ENCODE assay signal across 40 mouse cellular contexts in genomic region chr5:35366241-35367032, GRCm38 (mm10). TPM values are rescaled to one million over a fixed set of nuclear protein-coding genes. Genes with fewer than 3 reads are reported as not detected.
"Had no signal": no experiment of that assay in that cellular context is flagged by ENCODE, and none has a peak within 500 bp of the region (broad histone marks: within the 10 kb centered on the region; RNA-seq: fewer than 3 reads in every experiment).

No protein-coding gene starts in this region.

- H3K4me1 ChIP-seq: heart, embryonic 12.5 days; hindbrain, embryonic 13.5 days; hindbrain, embryonic 15.5 days; kidney, embryonic 15.5 days; limb, embryonic 13.5 days; limb, embryonic 15.5 days had no signal

- H3K36me3 ChIP-seq: heart, embryonic 10.5 days; heart, embryonic 12.5 days; hindbrain, embryonic 13.5 days; hindbrain, embryonic 15.5 days; kidney, embryonic 15.5 days; limb, embryonic 13.5 days; limb, embryonic 15.5 days had no signal

- H3K4me2 ChIP-seq: heart, embryonic 12.5 days; hindbrain, embryonic 13.5 days; hindbrain, embryonic 15.5 days; kidney, embryonic 15.5 days; limb, embryonic 13.5 days; limb, embryonic 15.5 days had no signal

- DNase-seq: gastrocnemius, postnatal 14 days; gastrocnemius, postnatal 36 days; heart, adult 18-20 months; heart, postnatal 10 days; heart, postnatal 36 days; kidney, adult 11 months; kidney, adult 2 months; kidney, adult 9 months; kidney, postnatal 14 days; kidney, postnatal 36 days; layer of hippocampus, adult 9-11 months; layer of hippocampus, postnatal 36 days; left cerebral cortex, postnatal 4 days had no signal

- H3K27ac ChIP-seq: heart, embryonic 10.5 days; hindbrain, embryonic 13.5 days; hindbrain, embryonic 15.5 days; hindbrain, postnatal 0 days; kidney, embryonic 15.5 days; kidney, postnatal 0 days; limb, embryonic 13.5 days; limb, embryonic 15.5 days; liver, embryonic 14.5 days had no signal

- H3K9me3 ChIP-seq: heart, embryonic 10.5 days; heart, embryonic 12.5 days; hindbrain, embryonic 13.5 days; hindbrain, embryonic 15.5 days; kidney, embryonic 15.5 days; limb, embryonic 13.5 days; limb, embryonic 15.5 days had no signal

- ATAC-seq: forebrain, embryonic 16.5 days; hindbrain, postnatal 0 days; intestine, embryonic 16.5 days had no signal

- H3K27me3 ChIP-seq: hindbrain, embryonic 15.5 days had no signal

- H3K4me3 ChIP-seq: heart, embryonic 10.5 days; heart, embryonic 12.5 days; hindbrain, embryonic 13.5 days; hindbrain, embryonic 15.5 days; kidney, embryonic 15.5 days; limb, embryonic 13.5 days; limb, embryonic 15.5 days had no signal

- H3K9ac ChIP-seq: heart, embryonic 12.5 days; hindbrain, embryonic 13.5 days; hindbrain, embryonic 15.5 days; kidney, embryonic 15.5 days; limb, embryonic 13.5 days; limb, embryonic 15.5 days; liver, embryonic 14.5 days had no signal

RNA-seq across cellular contexts. Expression of gene Hmx1, which starts 22.5 kb away (rescaled TPM):
- total RNA-seq: gastrocnemius, adult 18-20 months; gastrocnemius, postnatal 14 days; gastrocnemius, postnatal 36 days; heart, adult 18-20 months; heart, adult 8-10 months; heart, postnatal 10 days; heart, postnatal 36 days; hematopoietic stem cell, adult 5-6 weeks; hindbrain, postnatal 0 days; layer of hippocampus, adult 18-20 months; layer of hippocampus, adult 8-10 months; layer of hippocampus, postnatal 14 days; layer of hippocampus, postnatal 36 days; left cerebral cortex, adult 18-20 months; left cerebral cortex, adult 8-10 months; left cerebral cortex, postnatal 10 days; left cerebral cortex, postnatal 25 days; left cerebral cortex, postnatal 4 days had no signal
- polyA plus RNA-seq: forebrain, embryonic 16.5 days; gonadal fat pad, adult 2 months; heart, embryonic 12.5 days; heart, embryonic 14.5 days; heart, embryonic 16.5 days; hindbrain, embryonic 15.5 days; hindbrain, postnatal 0 days; intestine, embryonic 14.5 days; intestine, embryonic 16.5 days; kidney, postnatal 0 days; large intestine, adult 2 months; limb, embryonic 15.5 days; liver, embryonic 14.5 days had no signal
